Mouse (Mus musculus): ENCODE data around the gene Yars. TPM values are rescaled to one million over a fixed set of nuclear protein-coding genes. Genes with fewer than 3 reads are reported as not detected.
A peak's percentile ranks its signal among the peaks of the same experiment; 100 is the strongest.

The Yars gene
- 100 to 1,000 TPM in 1 of 2 experiments, 10 to 100 TPM in 1; 96.1 to 101 TPM for total RNA-seq (2021)
- long read RNA-seq, experiment 1, transcript Yars-201 (13 exons, 2,909 nt), result major isoform, 104 of 124 reads
- long read RNA-seq, experiment 1, partial matches to known transcripts, result 12 of 124 reads
- long read RNA-seq, experiment 1, other reads (novel, unspliced or antisense), result 7 of 124 reads
- long read RNA-seq, experiment 2, transcript Yars-201 (13 exons, 2,909 nt), result major isoform, 158 of 178 reads
- long read RNA-seq, experiment 2, partial matches to known transcripts, result 15 of 178 reads
- long read RNA-seq, experiment 2, other reads (novel, unspliced or antisense), result 5 of 178 reads

- peak; percentile 93 to 98 for DNase-seq (ENCODE audit: low spot score in 2 of 2)
Measured at GRCm38 (mm10) chr4:129189542-129190519, at the start of gene Yars, which contains the start of gene S100pbp. Gene Yars (plus strand): TSS chr4:129189760. Gene S100pbp (minus strand): TSS chr4:129189727.

- DNase-seq (ENCODE audit: low spot score in 2 of 2), result no peak
Measured at GRCm38 (mm10) chr4:129140808-129141207, 48.8 kb upstream of the Yars start.

GRCm38 (mm10) chr4:129141560-129142438 lies 47.8 kb upstream of the Yars start:
- DNase-seq (ENCODE audit: low spot score in 2 of 2), result no peak

GRCm38 (mm10) chr4:129142439-129143045 lies 47.0 kb upstream of the Yars start:
- no peak for DNase-seq (ENCODE audit: low spot score in 2 of 2)

- DNase-seq (ENCODE audit: low spot score in 2 of 2), result no peak
Measured at GRCm38 (mm10) chr4:129143509-129143908, 46.1 kb upstream of the Yars start.

- DNase-seq (ENCODE audit: low spot score in 2 of 2), result peak in 1 of 2 experiments; percentile 89
Measured at GRCm38 (mm10) chr4:129144401-129145367, 44.9 kb upstream of the Yars start.

GRCm38 (mm10) chr4:129145411-129145810 lies 44.1 kb upstream of the Yars start:
- DNase-seq (ENCODE audit: low spot score in 2 of 2), result no peak

- no peak for DNase-seq (ENCODE audit: low spot score in 2 of 2)
Measured at GRCm38 (mm10) chr4:129145943-129146342, 43.6 kb upstream of the Yars start.

GRCm38 (mm10) chr4:129146392-129146791 lies 43.2 kb upstream of the Yars start:
- no peak for DNase-seq (ENCODE audit: low spot score in 2 of 2)

- no peak for DNase-seq (ENCODE audit: low spot score in 2 of 2)
Measured at GRCm38 (mm10) chr4:129147552-129148103, 41.9 kb upstream of the Yars start.

GRCm38 (mm10) chr4:129149321-129149720 lies 40.2 kb upstream of the Yars start:
- DNase-seq (ENCODE audit: low spot score in 2 of 2), result no peak

GRCm38 (mm10) chr4:129151276-129151811 lies 38.2 kb upstream of the Yars start:
- no peak for DNase-seq (ENCODE audit: low spot score in 2 of 2)

GRCm38 (mm10) chr4:129157541-129157940 lies 32.0 kb upstream of the Yars start:
- DNase-seq (ENCODE audit: low spot score in 2 of 2), result no peak

GRCm38 (mm10) chr4:129158549-129158948 lies 31.0 kb upstream of the Yars start:
- DNase-seq (ENCODE audit: low spot score in 2 of 2), result no peak

- no peak for DNase-seq (ENCODE audit: low spot score in 2 of 2)
Measured at GRCm38 (mm10) chr4:129161076-129161475, 28.5 kb upstream of the Yars start.

- DNase-seq (ENCODE audit: low spot score in 2 of 2), result no peak
Measured at GRCm38 (mm10) chr4:129161581-129162255, 27.8 kb upstream of the Yars start.

GRCm38 (mm10) chr4:129172529-129172928 lies 17.0 kb upstream of the Yars start:
- DNase-seq (ENCODE audit: low spot score in 2 of 2), result no peak

GRCm38 (mm10) chr4:129179560-129179959 lies 10.0 kb upstream of the Yars start:
- no peak for DNase-seq (ENCODE audit: low spot score in 2 of 2)
